Mouse (Mus musculus) E14TG2a.4 (cell line): Measurements from ENCODE around the gene Tmx2.
"Not testable (repeated sequence)": the region's sequence is repeated elsewhere in the genome, so short reads cannot be mapped to it uniquely, and the experiment has no call there.

ENCODE experiments used
- H3K27me3 ChIP-seq: 2 replicates; pipeline ENCODE4 v1.6.1; 2014; ENCODE audit warnings: low read length, control low read depth; ENCODE audit not compliant: insufficient read depth
- H3K36me3 ChIP-seq: 2 replicates; pipeline ENCODE4 v1.6.1; 2014; ENCODE audit warnings: low read length, control low read depth; ENCODE audit not compliant: insufficient read depth
- H3K4me1 ChIP-seq: replicated peaks from 2 replicates; pipeline ENCODE4 v1.6.1; 2014; ENCODE audit warnings: low read depth, low read length, control low read depth
- H3K4me3 ChIP-seq: replicated peaks from 2 replicates; pipeline ENCODE4 v1.5.1; 2014; ENCODE audit warnings: mild to moderate bottlenecking, low read length
- H3K9me3 ChIP-seq: 2 replicates; pipeline ENCODE4 v1.6.1; 2014; ENCODE audit warnings: low read length, control low read depth
- CTCF ChIP-seq: conservative IDR thresholded peaks from 2 replicates; pipeline ENCODE4 v1.5.1; 2014; ENCODE audit warnings: low read length
- NANOG ChIP-seq: IDR thresholded peaks from 2 replicates; pipeline ENCODE4 v1.6.1; 2014; ENCODE audit warnings: borderline replicate concordance, low read length, mixed read lengths
- POU5F1 ChIP-seq: IDR thresholded peaks from 2 replicates; pipeline ENCODE4 v1.6.1; 2014; ENCODE audit warnings: low read length, borderline replicate concordance

The Tmx2 gene

GRCm38 (mm10) chr2:84679016-84679415 is at the start of gene Tmx2:
Tmx2 (minus strand) TSS chr2:84679140.
- peaks cover 39% of the 10 kb centered on the region for H3K4me1 ChIP-seq
- H3K9me3 ChIP-seq: no peaks in the 10 kb centered on the region
- H3K4me3 ChIP-seq: peak within 1 kb of the TSS; percentile 98
- TF ChIP-seq CTCF: no peak
- no peak for TF ChIP-seq POU5F1
- TF ChIP-seq NANOG: no peak
- H3K36me3 ChIP-seq: peaks cover 62% of the 10 kb centered on the region
- H3K27me3 ChIP-seq: no peaks in the 10 kb centered on the region

- Histone ChIP-seq H3K36me3 (peaks cover 30% of the 10 kb centered on the region), H3K4me1 (peaks cover 40% of the 10 kb centered on the region), H3K4me3 (peak overlapping the region; percentile 90; the same call in 1 of the 2 replicates), H3K27me3 (peaks cover 24% of the 10 kb centered on the region)
- H3K9me3 ChIP-seq: not testable (repeated sequence)
Measured at GRCm38 (mm10) chr2:84728191-84728590, 49.3 kb upstream of the Tmx2 start.

- H3K36me3 ChIP-seq: peaks cover 36% of the 10 kb centered on the region
- TF ChIP-seq CTCF (no peak), NANOG (no peak), POU5F1 (no peak)
- peaks cover 18% of the 10 kb centered on the region for H3K27me3 ChIP-seq
- no peaks in the 10 kb centered on the region for H3K9me3 ChIP-seq
- H3K4me1 ChIP-seq: peaks cover 40% of the 10 kb centered on the region
- peak within 1 kb of the TSS; percentile 90 for H3K4me3 ChIP-seq
Measured at GRCm38 (mm10) chr2:84727172-84727858, 48.4 kb upstream of the Tmx2 start, which contains the start of gene Clp1. Clp1 (minus strand) TSS chr2:84727350.

- no peaks in the 10 kb centered on the region for H3K9me3 ChIP-seq
- peaks cover 42% of the 10 kb centered on the region for H3K36me3 ChIP-seq
- H3K4me1 ChIP-seq: peaks cover 40% of the 10 kb centered on the region
- peaks cover 17% of the 10 kb centered on the region for H3K27me3 ChIP-seq
- no peak for TF ChIP-seq POU5F1
- TF ChIP-seq NANOG: no peak
- no peak for TF ChIP-seq CTCF
- H3K4me3 ChIP-seq: peak overlapping the region; percentile 90
Measured at GRCm38 (mm10) chr2:84726716-84727115, 47.8 kb upstream of the Tmx2 start.

GRCm38 (mm10) chr2:84725770-84726169 is 46.8 kb upstream of the Tmx2 start:
- Histone ChIP-seq H3K27me3 (peaks cover 8% of the 10 kb centered on the region), H3K9me3 (no peaks in the 10 kb centered on the region), H3K4me1 (peaks cover 40% of the 10 kb centered on the region), H3K36me3 (peaks cover 47% of the 10 kb centered on the region), H3K4me3 (peak overlapping the region; percentile 90)
- TF ChIP-seq CTCF: no peak
- no peak for TF ChIP-seq POU5F1
- no peak for TF ChIP-seq NANOG

- peaks cover 40% of the 10 kb centered on the region for H3K4me1 ChIP-seq
- no peaks in the 10 kb centered on the region for H3K27me3 ChIP-seq
- TF ChIP-seq NANOG (no peak), POU5F1 (no peak), CTCF (no peak)
- no peaks in the 10 kb centered on the region for H3K9me3 ChIP-seq
- no peak overlapping the region for H3K4me3 ChIP-seq
- peaks cover 47% of the 10 kb centered on the region for H3K36me3 ChIP-seq
Measured at GRCm38 (mm10) chr2:84723856-84724255, 44.9 kb upstream of the Tmx2 start.

- Histone ChIP-seq H3K9me3 (no peaks in the 10 kb centered on the region), H3K36me3 (peaks cover 47% of the 10 kb centered on the region), H3K27me3 (no peaks in the 10 kb centered on the region), H3K4me3 (no peak overlapping the region), H3K4me1 (peaks cover 39% of the 10 kb centered on the region)
- TF ChIP-seq POU5F1 (no peak), CTCF (no peak), NANOG (no peak)
Measured at GRCm38 (mm10) chr2:84721182-84721581, 42.2 kb upstream of the Tmx2 start.

GRCm38 (mm10) chr2:84720718-84721117 is 41.8 kb upstream of the Tmx2 start:
- Histone ChIP-seq H3K9me3 (no peaks in the 10 kb centered on the region), H3K27me3 (no peaks in the 10 kb centered on the region), H3K4me1 (peaks cover 35% of the 10 kb centered on the region), H3K4me3 (no peak overlapping the region), H3K36me3 (peaks cover 43% of the 10 kb centered on the region)
- TF ChIP-seq POU5F1 (no peak), NANOG (no peak), CTCF (no peak)

GRCm38 (mm10) chr2:84717357-84717756 is 38.4 kb upstream of the Tmx2 start:
- peaks cover 26% of the 10 kb centered on the region for H3K4me1 ChIP-seq
- H3K27me3 ChIP-seq: no peaks in the 10 kb centered on the region
- no peaks in the 10 kb centered on the region for H3K9me3 ChIP-seq
- TF ChIP-seq POU5F1: no peak
- TF ChIP-seq CTCF: no peak
- no peak for TF ChIP-seq NANOG
- H3K36me3 ChIP-seq: peaks cover 12% of the 10 kb centered on the region
- H3K4me3 ChIP-seq: no peak overlapping the region
